ENCODE assay signal across 8 mouse cellular contexts in genomic region chr4:97752276-97753010, GRCm38 (mm10). TPM values are rescaled to one million over a fixed set of nuclear protein-coding genes. Genes with fewer than 3 reads are reported as not detected.
A peak's percentile ranks its signal among the peaks of the same experiment; 100 is the strongest.
DNase-seq lines count a peak whose midpoint lies in the region; ATAC-seq lines count a peak whose summit lies in the region.

No protein-coding gene starts in this region.

- peak overlapping the region; percentile 78 for H3K9ac ChIP-seq in heart, embryonic 12.5 days
- H3K9ac ChIP-seq in embryonic facial prominence, embryonic 14.5 days (ENCODE audit: low read depth, low read length) = peak overlapping the region; percentile 69
- peak overlapping the region; percentile 40 for H3K9ac ChIP-seq in intestine, embryonic 14.5 days (ENCODE audit: low read length)
- no peak overlapping the region for H3K9ac ChIP-seq in midbrain, embryonic 14.5 days (replicated peaks; ENCODE audit: low read length)

- H3K4me3 ChIP-seq in heart, embryonic 12.5 days = peak overlapping the region; percentile 57
- H3K4me3 ChIP-seq in embryonic facial prominence, embryonic 14.5 days (ENCODE audit: low read depth, low read length) = peak overlapping the region; percentile 43
- H3K4me3 ChIP-seq in intestine, embryonic 14.5 days (ENCODE audit: low read depth, low read length) = peak overlapping the region; percentile 45
- H3K4me3 ChIP-seq in midbrain, embryonic 14.5 days (replicated peaks; ENCODE audit: low read depth, low read length) = peak overlapping the region; percentile 30; the same call in 1 of the 2 replicates

- H3K4me2 ChIP-seq in heart, embryonic 12.5 days = peak overlapping the region; percentile 84
- peak overlapping the region; percentile 75 for H3K4me2 ChIP-seq in embryonic facial prominence, embryonic 14.5 days (ENCODE audit: low read depth, low read length)
- peak overlapping the region; percentile 95 for H3K4me2 ChIP-seq in intestine, embryonic 14.5 days (ENCODE audit: low read length)
- H3K4me2 ChIP-seq in midbrain, embryonic 14.5 days (ENCODE audit: low read length) = peak overlapping the region; percentile 60

- DNase-seq in heart, postnatal 14 days = no peak
- DNase-seq in embryonic facial prominence, embryonic 14.5 days (ENCODE audit: low spot score) = no peak
- DNase-seq in intestine, embryonic 14.5 days (ENCODE audit: low spot score) = no peak
- no peak for DNase-seq in midbrain, embryonic 14.5 days
- no peak for DNase-seq in T-cell, adult 2 months (ENCODE audit: low spot score)
- no peak for DNase-seq in retina, embryonic 14.5 days (ENCODE audit: low spot score)
- no peak for DNase-seq in left cerebral cortex, postnatal 25 days (ENCODE audit: low spot score in 2 of 2)

- no peaks in the 10 kb centered on the region for H3K27me3 ChIP-seq in heart, embryonic 12.5 days (replicated peaks)
- 0 out of 2 replicates have a peak, but pooled peaks cover 3% of the 10 kb centered on the region for H3K27me3 ChIP-seq in embryonic facial prominence, embryonic 14.5 days (replicated peaks; ENCODE audit: control insufficient read depth, insufficient read depth, low read length)
- peaks cover 12% of the 10 kb centered on the region; the same call in 1 of the 2 replicates for H3K27me3 ChIP-seq in intestine, embryonic 14.5 days (replicated peaks; ENCODE audit: control insufficient read depth, insufficient read depth, low read length)
- H3K27me3 ChIP-seq in midbrain, embryonic 14.5 days (ENCODE audit: control insufficient read depth, insufficient read depth, low read length) = peaks cover 59% of the 10 kb centered on the region

- H3K27ac ChIP-seq in heart, embryonic 12.5 days (ENCODE audit: poor library complexity, severe bottlenecking) = peak overlapping the region; percentile 93
- peak overlapping the region; percentile 67; the same call in 1 of the 2 replicates for H3K27ac ChIP-seq in embryonic facial prominence, embryonic 14.5 days (replicated peaks; ENCODE audit: low read depth, low read length)
- peak overlapping the region; percentile 71 for H3K27ac ChIP-seq in intestine, embryonic 14.5 days (ENCODE audit: low read depth)
- no peak overlapping the region for H3K27ac ChIP-seq in midbrain, embryonic 14.5 days (replicated peaks; ENCODE audit: low read depth, low read length)

- peaks cover 20% of the 10 kb centered on the region for H3K4me1 ChIP-seq in heart, embryonic 12.5 days (replicated peaks)
- H3K4me1 ChIP-seq in embryonic facial prominence, embryonic 14.5 days (ENCODE audit: control insufficient read depth, insufficient read depth, low read length) = peaks cover 4% of the 10 kb centered on the region; the same call in 1 of the 2 replicates
- H3K4me1 ChIP-seq in intestine, embryonic 14.5 days (replicated peaks; ENCODE audit: control insufficient read depth, insufficient read depth, low read length) = peaks cover 9% of the 10 kb centered on the region; the same call in 1 of the 2 replicates
- peaks cover 9% of the 10 kb centered on the region for H3K4me1 ChIP-seq in midbrain, embryonic 14.5 days (ENCODE audit: control insufficient read depth, insufficient read depth, low read length)

- H3K36me3 ChIP-seq in heart, embryonic 12.5 days = no peaks in the 10 kb centered on the region
- H3K36me3 ChIP-seq in embryonic facial prominence, embryonic 14.5 days (ENCODE audit: control insufficient read depth, insufficient read depth, low read length) = no peaks in the 10 kb centered on the region
- no peaks in the 10 kb centered on the region for H3K36me3 ChIP-seq in intestine, embryonic 14.5 days (ENCODE audit: control insufficient read depth, insufficient read depth, low read length)
- no peaks in the 10 kb centered on the region for H3K36me3 ChIP-seq in midbrain, embryonic 14.5 days (ENCODE audit: control insufficient read depth, insufficient read depth, low read length)

- ATAC-seq in heart, embryonic 12.5 days (ENCODE audit: insufficient number of reproducible peaks, low FRiP score) = no peak
- no peak for ATAC-seq in embryonic facial prominence, embryonic 14.5 days (ENCODE audit: low read depth)
- no peak for ATAC-seq in intestine, embryonic 14.5 days (replicated peaks; ENCODE audit: low FRiP score, low TSS enrichment, low read depth)
- no peak for ATAC-seq in midbrain, embryonic 14.5 days (ENCODE audit: low FRiP score, low TSS enrichment)

- WGBS in heart, embryonic 12.5 days = 36% methylated on average over 5 of the region's 5 CpGs
- 40% methylated on average over 5 of the region's 5 CpGs for WGBS in embryonic facial prominence, embryonic 14.5 days
- WGBS in intestine, embryonic 14.5 days = 45% methylated on average over 5 of the region's 5 CpGs
- 29% methylated on average over 5 of the region's 5 CpGs for WGBS in midbrain, embryonic 14.5 days

- intact Hi-C loops in heart, postnatal 14 days (cut with DNase I) = loop anchor here (1.0 to 10.0 kb wide), 5 partner anchors 28 to 690 kb away; no protein-coding TSS in a partner anchor
- intact Hi-C loops in left cerebral cortex, postnatal 25 days (cut with DNase I) = loop anchor here (2.0 to 10.0 kb wide), 4 partner anchors 116 to 690 kb away; no protein-coding TSS in a partner anchor

- no peaks in the 10 kb centered on the region for H3K9me3 ChIP-seq in heart, embryonic 12.5 days (replicated peaks)
- no peaks in the 10 kb centered on the region for H3K9me3 ChIP-seq in embryonic facial prominence, embryonic 14.5 days (ENCODE audit: control insufficient read depth, low read length)
- no peaks in the 10 kb centered on the region for H3K9me3 ChIP-seq in intestine, embryonic 14.5 days (ENCODE audit: control insufficient read depth, low read length)
- H3K9me3 ChIP-seq in midbrain, embryonic 14.5 days (ENCODE audit: control insufficient read depth, low read length) = no peaks in the 10 kb centered on the region

RNA-seq across cellular contexts. Expression of gene Nfia, which starts 20.1 kb away (rescaled TPM):
- polyA plus RNA-seq in heart, embryonic 12.5 days (2016; fragmentation: Nextera tagmentation; extraction: Ambion mirVana) = 37.5 and 42.0 TPM in 2 replicates
- 100 to 1,000 TPM; 159 to 170 TPM for total RNA-seq in heart, postnatal 14 days (2021)
- polyA plus RNA-seq in embryonic facial prominence, embryonic 14.5 days (2014; fragmentation: Nextera tagmentation; extraction: Ambion mirVana) = 61.7 and 62.6 TPM in 2 replicates
- 42.1 and 43.8 TPM in 2 replicates for polyA plus RNA-seq in intestine, embryonic 14.5 days (2014; fragmentation: Nextera tagmentation; extraction: Ambion mirVana)
- polyA plus RNA-seq in midbrain, embryonic 14.5 days (2014; fragmentation: Nextera tagmentation; extraction: Ambion mirVana) = 30.1 and 37.2 TPM in 2 replicates
- 10 to 100 TPM; 63.0 to 73.6 TPM for total RNA-seq in left cerebral cortex, postnatal 25 days (2021)

RNA-seq across cellular contexts. Expression of gene E130114P18Rik, which starts 25.4 kb away (rescaled TPM):
- 0.50 and 0.74 TPM in 2 replicates for polyA plus RNA-seq in heart, embryonic 12.5 days (2016; fragmentation: Nextera tagmentation; extraction: Ambion mirVana)
- not detected for total RNA-seq in heart, postnatal 14 days (2021)
- 4.1 and 4.4 TPM in 2 replicates for polyA plus RNA-seq in embryonic facial prominence, embryonic 14.5 days (2014; fragmentation: Nextera tagmentation; extraction: Ambion mirVana)
- 5.2 and 8.0 TPM in 2 replicates for polyA plus RNA-seq in intestine, embryonic 14.5 days (2014; fragmentation: Nextera tagmentation; extraction: Ambion mirVana)
- polyA plus RNA-seq in midbrain, embryonic 14.5 days (2014; fragmentation: Nextera tagmentation; extraction: Ambion mirVana) = 22.4 and 23.6 TPM in 2 replicates
- 1 to 10 TPM; 6.0 to 6.5 TPM for total RNA-seq in left cerebral cortex, postnatal 25 days (2021)
